Mouse (Mus musculus) hematopoietic stem cell, adult 5-6 weeks (primary cell): Measurements from ENCODE around the gene Itpr1. TPM values are rescaled to one million over a fixed set of nuclear protein-coding genes. Genes with fewer than 3 reads are reported as not detected.

Source experiments
- ATAC-seq, 2 experiments: fragments of 125-278 bp in 1 of 2; replicated peaks in 1 of 2; 2 replicates each; pipeline ENCODE4 v1.8.0; 2016 to 2017; ENCODE audit warnings: inconsistent platforms in 2 of 2, mild to moderate bottlenecking in 2 of 2, moderate number of reproducible peaks in 2 of 2, low read depth in 1 of 2, moderate TSS enrichment in 1 of 2; ENCODE audit not compliant: low FRiP score in 2 of 2, poor library complexity in 2 of 2, severe bottlenecking in 2 of 2, insufficient read depth in 1 of 2, low TSS enrichment in 1 of 2
- total RNA-seq: library from RNA; stranded (forward); fragments of 172-1452, 232-1000 nt; gene quantifications from 2 replicates; pipeline ENCODE4 v1.2.3, GENCODE M21; 2017

Gene Itpr1
- total RNA-seq, 1 experiment from 2014 or later: 82.5 TPM

- ATAC-seq: no peak
Measured at GRCm38 (mm10) chr6:108206914-108207566, 5.9 kb upstream of the Itpr1 start.

GRCm38 (mm10) chr6:108211896-108212880, 708 bp upstream of the Itpr1 start:
- ATAC-seq: peak in 1 of 2 experiments; percentile 5; a peak in 1 of 4 replicates

- no peak; a peak in 1 of 4 replicates for ATAC-seq
Measured at GRCm38 (mm10) chr6:108213481-108214293, 791 bp downstream of the Itpr1 start.

- ATAC-seq: peak; percentile 18 to 34; a peak in 2 of 4 replicates
Measured at GRCm38 (mm10) chr6:108214294-108214925, 1.5 kb downstream of the Itpr1 start.

GRCm38 (mm10) chr6:108216091-108216490, 3.2 kb downstream of the Itpr1 start:
- ATAC-seq: no peak

GRCm38 (mm10) chr6:108216832-108217231, 3.9 kb downstream of the Itpr1 start:
- ATAC-seq: no peak

- no peak for ATAC-seq
Measured at GRCm38 (mm10) chr6:108217987-108218386, 5.1 kb downstream of the Itpr1 start.

- no peak for ATAC-seq
Measured at GRCm38 (mm10) chr6:108222435-108222834, 9.5 kb downstream of the Itpr1 start.

GRCm38 (mm10) chr6:108222875-108223274, 10.0 kb downstream of the Itpr1 start:
- peak; percentile 62 to 71; a peak in 3 of 4 replicates for ATAC-seq

GRCm38 (mm10) chr6:108224361-108224760, 11.5 kb downstream of the Itpr1 start:
- ATAC-seq: no peak

GRCm38 (mm10) chr6:108225027-108225426, 12.1 kb downstream of the Itpr1 start:
- no peak for ATAC-seq

- ATAC-seq: no peak
Measured at GRCm38 (mm10) chr6:108226230-108226629, 13.3 kb downstream of the Itpr1 start.

- no peak for ATAC-seq
Measured at GRCm38 (mm10) chr6:108227461-108227860, 14.6 kb downstream of the Itpr1 start.

GRCm38 (mm10) chr6:108228048-108228447, 15.2 kb downstream of the Itpr1 start:
- ATAC-seq: no peak

GRCm38 (mm10) chr6:108228601-108229000, 15.7 kb downstream of the Itpr1 start:
- no peak for ATAC-seq

GRCm38 (mm10) chr6:108230608-108231007, 17.7 kb downstream of the Itpr1 start:
- ATAC-seq: peak; percentile 19 to 43; a peak in 2 of 4 replicates
